Mouse (Mus musculus) left cerebral cortex, adult 9 months (tissue): ENCODE results near the gene Vmn1r38.
"Not testable (repeated sequence)": the region's sequence is repeated elsewhere in the genome, so short reads cannot be mapped to it uniquely, and the experiment has no call there.

Experiments used
- DNase-seq, 2 experiments: peaks; one replicate each; pipeline ENCODE4 v3.0.0; 2022; ENCODE audit warnings: low spot score in 2 of 2

Vmn1r38 gene

DNA sequence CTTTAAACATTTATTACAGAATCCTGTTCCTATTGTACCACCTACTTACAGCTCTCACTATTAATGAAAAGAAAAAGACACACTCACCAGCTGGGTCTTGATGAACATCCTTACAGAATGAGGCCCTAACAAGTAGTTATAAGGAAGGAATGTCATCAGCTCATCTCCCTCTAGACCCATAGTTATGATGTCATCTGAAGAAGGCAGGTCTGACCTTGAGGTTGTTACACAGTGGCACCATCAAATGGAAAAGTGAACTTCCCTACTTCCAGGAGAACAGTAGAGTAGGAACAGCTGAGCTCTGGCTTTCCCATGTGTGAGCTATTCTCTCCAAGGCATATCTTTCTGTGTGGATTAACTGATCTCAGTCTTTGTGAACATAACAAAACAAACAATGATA lies at the start of gene Vmn1r38:
Vmn1r38 (minus strand) TSS at position 101 of the 400 bp plus-strand sequence.
- not testable (repeated sequence) for DNase-seq

DNA sequence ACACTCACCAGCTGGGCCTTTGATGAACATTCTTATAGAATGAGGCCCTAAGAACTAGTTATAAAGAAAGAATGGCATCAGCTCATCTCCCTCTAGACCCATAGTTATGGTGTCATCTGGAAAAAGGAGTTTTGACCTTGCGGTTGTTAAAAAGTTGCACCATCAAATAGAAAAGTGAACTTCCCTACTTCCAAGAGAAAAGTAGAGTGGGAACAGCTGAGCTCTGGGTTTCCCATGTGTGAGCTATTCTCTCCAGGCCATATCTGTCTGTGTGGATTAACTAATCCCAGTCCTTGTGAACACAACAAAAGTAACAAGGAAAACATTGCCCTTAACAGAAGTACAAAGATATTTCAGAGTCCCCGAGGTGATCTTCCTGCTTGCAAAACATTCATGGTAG lies 28.1 kb upstream of the Vmn1r38 start, which contains the start of gene Vmn1r39:
Vmn1r39 (minus strand) TSS at position 101 of the 400 bp plus-strand sequence.
- DNase-seq = no peak

DNA sequence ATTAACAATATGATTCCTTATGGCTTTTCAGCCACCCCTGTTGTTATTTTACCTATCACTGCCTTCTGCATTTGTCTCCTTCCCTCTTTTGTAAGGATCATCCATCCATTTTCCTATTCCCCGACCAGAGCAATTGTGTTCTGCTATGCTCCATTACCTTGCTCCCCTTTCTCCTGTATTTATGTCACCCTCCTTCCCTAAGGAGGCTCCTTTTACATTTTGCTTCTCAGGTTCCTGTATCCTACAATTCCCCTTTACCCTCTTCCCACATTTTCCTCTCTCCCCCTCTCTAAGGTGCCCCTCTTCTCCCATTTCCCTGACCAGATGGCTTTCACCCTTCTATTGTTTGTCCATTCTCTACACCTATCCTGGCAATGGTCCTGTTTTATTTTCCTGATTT lies 23.9 kb upstream of the Vmn1r38 start:
- DNase-seq = no peak

DNA sequence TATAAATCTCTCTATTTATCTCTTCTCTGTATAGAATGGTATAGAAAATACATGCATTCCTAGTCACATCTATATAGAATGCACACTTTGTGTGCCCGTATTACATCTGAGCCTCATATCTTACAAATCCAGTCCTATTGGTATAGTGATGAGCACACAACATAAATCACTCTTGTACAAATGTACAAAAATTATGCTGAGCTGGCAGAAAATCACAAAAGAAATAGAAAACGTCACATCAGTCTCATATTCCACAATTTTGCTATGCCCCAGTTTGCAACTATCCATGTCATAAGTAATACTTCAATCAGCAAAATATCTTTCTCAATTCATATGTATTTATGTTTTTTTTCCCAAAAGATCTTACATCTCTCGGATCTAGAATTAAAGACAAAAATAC lies 23.3 kb upstream of the Vmn1r38 start:
- no peak for DNase-seq

DNA sequence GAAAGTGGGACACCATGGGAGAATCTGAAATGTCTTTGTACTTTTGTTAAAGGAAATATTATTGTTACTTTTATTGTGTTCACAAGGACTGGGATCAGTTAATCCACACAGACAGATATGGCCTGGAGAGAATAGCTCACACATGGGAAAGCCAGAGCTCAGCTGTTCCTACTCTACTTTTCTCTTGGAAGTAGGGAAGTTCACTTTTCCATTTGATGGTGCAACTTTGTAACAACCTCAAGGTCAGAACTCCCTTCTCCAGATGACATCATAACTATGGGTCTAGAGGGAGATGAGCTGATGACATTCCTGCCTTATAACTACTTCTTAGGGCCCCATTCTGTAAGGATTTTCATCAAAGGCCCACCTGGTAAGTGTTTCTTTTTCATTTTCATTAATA lies 53.3 kb downstream of the Vmn1r38 start, which contains the start of gene Vmn1r37:
Vmn1r37 (plus strand) TSS at position 301 of the 400 bp plus-strand sequence.
- DNase-seq = not testable (repeated sequence)
